Mouse (Mus musculus) left cerebral cortex, postnatal 4 days (tissue): ENCODE results near the gene Hecw2. TPM values are rescaled to one million over a fixed set of nuclear protein-coding genes. Genes with fewer than 3 reads are reported as not detected.

Source experiments
- DNase-seq: peaks from one replicate; pipeline ENCODE4 v3.0.0-alpha.2; 2022
- intact Hi-C: fragments of 180-260 bp; cut with DNase I; formaldehyde crosslinking; loops from one replicate; pipeline ENCODE4 v1.15.1; 2025
- total RNA-seq, 2 experiments: library from RNA; stranded (reverse); gene quantifications; 2 replicates each; pipeline ENCODE4 v1.2.3; 2021

Hecw2 gene
- total RNA-seq, 2 experiments from 2014 or later, result 43.1 to 43.4 TPM

GRCm38 (mm10) chr1:53844914-53845612 is 349.9 kb downstream of the Hecw2 start:
- intact Hi-C loops, result no loop called here

GRCm38 (mm10) chr1:53844122-53844913 is 350.6 kb downstream of the Hecw2 start:
- no peak for DNase-seq
- intact Hi-C loops, result no loop called here

More at GRCm38 (mm10) chr1:53844914-53845612, 349.9 kb downstream of the Hecw2 start:
- DNase-seq, result no peak

GRCm38 (mm10) chr1:53843051-53843450 is 351.9 kb downstream of the Hecw2 start:
- intact Hi-C loops, result no loop called here
- no peak for DNase-seq

- DNase-seq, result no peak
- intact Hi-C loops, result no loop called here
Observed at GRCm38 (mm10) chr1:53841080-53841479, 353.9 kb downstream of the Hecw2 start.

- intact Hi-C loops, result no loop called here
- no peak for DNase-seq
Observed at GRCm38 (mm10) chr1:53839392-53839791, 355.6 kb downstream of the Hecw2 start.

GRCm38 (mm10) chr1:53838182-53838859 is 356.6 kb downstream of the Hecw2 start:
- intact Hi-C loops, result no loop called here
- DNase-seq, result no peak

- intact Hi-C loops, result no loop called here
- DNase-seq, result no peak
Observed at GRCm38 (mm10) chr1:53830286-53830685, 364.7 kb downstream of the Hecw2 start.

- intact Hi-C loops, result no loop called here
- peak; percentile 81 for DNase-seq
Observed at GRCm38 (mm10) chr1:53829089-53829488, 365.9 kb downstream of the Hecw2 start.

- DNase-seq, result peak; percentile 21
- intact Hi-C loops, result no loop called here
Observed at GRCm38 (mm10) chr1:53824446-53825337, 370.3 kb downstream of the Hecw2 start.

GRCm38 (mm10) chr1:53823687-53824445 is 371.1 kb downstream of the Hecw2 start:
- intact Hi-C loops, result no loop called here
- DNase-seq, result peak; percentile 57

GRCm38 (mm10) chr1:53821983-53822382 is 373.0 kb downstream of the Hecw2 start:
- intact Hi-C loops, result no loop called here
- DNase-seq, result no peak

- intact Hi-C loops, result no loop called here
- DNase-seq, result no peak
Observed at GRCm38 (mm10) chr1:53820041-53820632, 374.8 kb downstream of the Hecw2 start.

- intact Hi-C loops, result no loop called here
- DNase-seq, result no peak
Observed at GRCm38 (mm10) chr1:53818072-53818862, 376.7 kb downstream of the Hecw2 start.

- DNase-seq, result no peak
- intact Hi-C loops, result no loop called here
Observed at GRCm38 (mm10) chr1:53816353-53816752, 378.6 kb downstream of the Hecw2 start.

- intact Hi-C loops, result no loop called here
- peak; percentile 14 for DNase-seq
Observed at GRCm38 (mm10) chr1:53814077-53814705, 380.8 kb downstream of the Hecw2 start.

- intact Hi-C loops, result no loop called here
- DNase-seq, result no peak
Observed at GRCm38 (mm10) chr1:53811919-53812318, 383.0 kb downstream of the Hecw2 start.

- intact Hi-C loops, result no loop called here
- no peak for DNase-seq
Observed at GRCm38 (mm10) chr1:53808229-53808628, 386.7 kb downstream of the Hecw2 start.

- no peak for DNase-seq
- intact Hi-C loops, result no loop called here
Observed at GRCm38 (mm10) chr1:53797811-53798210, 397.2 kb downstream of the Hecw2 start.
